In genomic region chr6:138325744-138326400, GRCm38 (mm10) we compare ENCODE assay signal across 17 mouse cellular contexts.
DNase-seq lines count a peak whose midpoint lies in the region; ATAC-seq and TF ChIP-seq lines count a peak whose summit lies in the region.
"Had no signal": no experiment of that assay in that cellular context is flagged by ENCODE, and none has a peak within 500 bp of the region (broad histone marks: within the 10 kb centered on the region; RNA-seq: fewer than 3 reads in every experiment).

No protein-coding gene starts in this region.

- ATAC-seq in stomach, embryonic 15.5 days (ENCODE audit: insufficient read depth, low FRiP score, low read depth), result peak; percentile 50; the same call in 1 of the 2 replicates
- no peak for ATAC-seq in stomach, postnatal 0 days (ENCODE audit: low FRiP score, low TSS enrichment)
- ATAC-seq in hindbrain, embryonic 11.5 days (ENCODE audit: low FRiP score), result no peak
- ATAC-seq: CD4-positive, CD25-positive, alpha-beta regulatory T cell, adult 4 months; forebrain, embryonic 15.5 days had no signal

- H3K4me3 ChIP-seq in stomach, embryonic 15.5 days (replicated peaks), result no peak overlapping the region
- H3K4me3 ChIP-seq in stomach, postnatal 0 days (ENCODE audit: low read depth, low read length), result no peak overlapping the region
- H3K4me3 ChIP-seq in hindbrain, embryonic 11.5 days (ENCODE audit: low read depth, low read length), result no peak overlapping the region
- H3K4me3 ChIP-seq: forebrain, embryonic 15.5 days; layer of hippocampus, adult 2 months; left cerebral cortex, adult 2 months; megakaryocyte, embryonic 14.5 days had no signal

- no peak overlapping the region for H3K4me2 ChIP-seq in stomach, embryonic 15.5 days
- no peak overlapping the region for H3K4me2 ChIP-seq in stomach, postnatal 0 days (replicated peaks; ENCODE audit: low read depth)
- no peak overlapping the region for H3K4me2 ChIP-seq in hindbrain, embryonic 11.5 days (replicated peaks; ENCODE audit: low read depth, low read length)
- H3K4me2 ChIP-seq: forebrain, embryonic 15.5 days; hindbrain, embryonic 14.5 days had no signal

- H3K27me3 ChIP-seq in stomach, embryonic 15.5 days (replicated peaks), result no peaks in the 10 kb centered on the region
- no peaks in the 10 kb centered on the region for H3K27me3 ChIP-seq in stomach, postnatal 0 days (ENCODE audit: control insufficient read depth, insufficient read depth, low read length)
- H3K27me3 ChIP-seq in hindbrain, embryonic 11.5 days (ENCODE audit: control insufficient read depth, insufficient read depth, low read length), result no peaks in the 10 kb centered on the region
- H3K27me3 ChIP-seq: forebrain, embryonic 15.5 days; megakaryocyte, embryonic 14.5 days had no signal

- no peak for TF ChIP-seq CTCF in stomach, postnatal 0 days (IDR thresholded peaks at IDR 0.05; ENCODE audit: low read depth)

- H3K9me3 ChIP-seq in stomach, embryonic 15.5 days, result no peaks in the 10 kb centered on the region
- no peaks in the 10 kb centered on the region for H3K9me3 ChIP-seq in stomach, postnatal 0 days (ENCODE audit: control insufficient read depth, low read length)
- no peaks in the 10 kb centered on the region for H3K9me3 ChIP-seq in hindbrain, embryonic 11.5 days (ENCODE audit: control insufficient read depth, low read length)
- H3K9me3 ChIP-seq: forebrain, embryonic 15.5 days had no signal

- H3K9ac ChIP-seq in stomach, embryonic 15.5 days, result no peak overlapping the region
- H3K9ac ChIP-seq in stomach, postnatal 0 days (ENCODE audit: low read length), result no peak overlapping the region
- no peak overlapping the region for H3K9ac ChIP-seq in hindbrain, embryonic 11.5 days (ENCODE audit: low read depth, low read length)
- H3K9ac ChIP-seq: forebrain, embryonic 15.5 days; hindbrain, embryonic 14.5 days had no signal

- H3K36me3 ChIP-seq in stomach, embryonic 15.5 days, result no peaks in the 10 kb centered on the region
- H3K36me3 ChIP-seq in stomach, postnatal 0 days (ENCODE audit: control insufficient read depth, insufficient read depth, low read length), result no peaks in the 10 kb centered on the region
- H3K36me3 ChIP-seq in hindbrain, embryonic 11.5 days (ENCODE audit: control insufficient read depth, insufficient read depth, low read length), result no peaks in the 10 kb centered on the region
- H3K36me3 ChIP-seq: forebrain, embryonic 15.5 days had no signal

- no peak for TF ChIP-seq EP300 in stomach, postnatal 0 days (optimal IDR thresholded peaks at IDR 0.05)

- intact Hi-C loops in heart, postnatal 10 days (cut with DNase I), result no loop called here

- H3K4me1 ChIP-seq in stomach, embryonic 15.5 days, result no peaks in the 10 kb centered on the region
- no peaks in the 10 kb centered on the region for H3K4me1 ChIP-seq in stomach, postnatal 0 days (replicated peaks; ENCODE audit: control insufficient read depth, insufficient read depth)
- H3K4me1 ChIP-seq in hindbrain, embryonic 11.5 days (replicated peaks; ENCODE audit: control insufficient read depth, insufficient read depth, low read length), result no peaks in the 10 kb centered on the region
- H3K4me1 ChIP-seq: forebrain, embryonic 15.5 days; megakaryocyte, embryonic 14.5 days had no signal

- DNase-seq in kidney, postnatal 10 days, result peak; percentile 23
- no peak for DNase-seq in kidney, adult 18-20 months
- no peak for DNase-seq in stomach, postnatal 0 days (ENCODE audit: low spot score)
- peak; percentile 75 to 77 for DNase-seq in heart, postnatal 10 days
- peak; percentile 18 for DNase-seq in lung, postnatal 36 days
- no peak for DNase-seq in hindbrain, embryonic 11.5 days (ENCODE audit: low spot score)
- DNase-seq: cerebellum, adult 11-12 months; kidney, adult 9 months; right cerebral cortex, postnatal 25 days; thymus, postnatal 14 days had no signal

- WGBS in stomach, embryonic 15.5 days, result 30% methylated on average over 3 of the region's 3 CpGs
- WGBS in stomach, postnatal 0 days, result 23% methylated on average over 3 of the region's 3 CpGs
- 63% methylated on average over 3 of the region's 3 CpGs for WGBS in hindbrain, embryonic 11.5 days

- H3K27ac ChIP-seq in stomach, embryonic 15.5 days, result no peak overlapping the region
- no peak overlapping the region for H3K27ac ChIP-seq in stomach, postnatal 0 days (replicated peaks)
- H3K27ac ChIP-seq in hindbrain, embryonic 11.5 days (ENCODE audit: low read depth, low read length), result no peak overlapping the region
- H3K27ac ChIP-seq: forebrain, embryonic 15.5 days; hindbrain, embryonic 14.5 days; layer of hippocampus, adult 2 months; left cerebral cortex, adult 2 months had no signal

Comparison
In these comparisons a context has a peak if more than half of its experiments do, and no peak if none do; other contexts are left out.
1. DNase-seq: peak in kidney, postnatal 10 days (single experiment), heart, postnatal 10 days (2 of 2) and lung, postnatal 36 days (single experiment); none in kidney, adult 18-20 months (single experiment), stomach, postnatal 0 days (single experiment) and hindbrain, embryonic 11.5 days (single experiment).